ENCODE assay signal across 11 mouse cellular contexts in the genomic region with DNA sequence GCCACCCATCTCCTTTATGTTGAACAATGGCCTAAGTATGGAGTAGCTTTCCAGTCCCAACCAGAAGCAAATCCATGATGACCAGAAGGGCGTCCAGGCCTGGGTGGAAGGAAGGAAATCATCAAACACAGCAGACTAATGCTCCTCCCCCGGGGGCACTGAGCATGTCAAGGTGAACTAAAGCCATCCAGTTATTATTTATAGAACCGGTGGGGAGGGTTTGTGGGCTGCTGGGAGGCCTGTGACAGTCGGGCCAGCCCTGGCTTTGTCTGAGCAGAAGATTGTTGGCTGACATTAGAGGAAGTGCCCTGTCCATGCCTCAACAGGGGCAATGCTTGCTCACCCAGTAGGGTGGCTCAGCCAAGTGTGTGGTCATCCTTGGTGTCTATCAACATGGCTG.
DNase-seq lines count a peak whose midpoint lies in the region; ATAC-seq and TF ChIP-seq lines count a peak whose summit lies in the region.
"Had no signal": no experiment of that assay in that cellular context is flagged by ENCODE, and none has a peak within 500 bp of the region (broad histone marks: within the 10 kb centered on the region; RNA-seq: fewer than 3 reads in every experiment).

No protein-coding gene starts in this region.

- H3K36me3 ChIP-seq in lung, embryonic 16.5 days (ENCODE audit: control insufficient read depth, insufficient read depth, low read length): no peaks in the 10 kb centered on the region
- H3K36me3 ChIP-seq in heart, embryonic 13.5 days: no peaks in the 10 kb centered on the region
- no peaks in the 10 kb centered on the region for H3K36me3 ChIP-seq in stomach, embryonic 15.5 days
- H3K36me3 ChIP-seq: embryonic facial prominence, embryonic 12.5 days had no signal

- no peaks in the 10 kb centered on the region for H3K27me3 ChIP-seq in lung, embryonic 16.5 days (ENCODE audit: control insufficient read depth, insufficient read depth, low read depth, low read length)
- H3K27me3 ChIP-seq in heart, embryonic 13.5 days (replicated peaks): no peaks in the 10 kb centered on the region
- H3K27me3 ChIP-seq in stomach, embryonic 15.5 days (replicated peaks): no peaks in the 10 kb centered on the region
- H3K27me3 ChIP-seq: embryonic facial prominence, embryonic 12.5 days had no signal

- no peak for TF ChIP-seq POLR2A in lung, adult 2 months (IDR thresholded peaks at IDR 0.05; ENCODE audit: borderline replicate concordance, extremely low read depth, low read depth, low read length)

- no peak overlapping the region for H3K4me3 ChIP-seq in lung, embryonic 16.5 days (ENCODE audit: low read length)
- no peak overlapping the region for H3K4me3 ChIP-seq in lung, adult 2 months (replicated peaks; ENCODE audit: extremely low read depth, low read depth, low read length)
- H3K4me3 ChIP-seq in heart, embryonic 13.5 days: no peak overlapping the region
- H3K4me3 ChIP-seq in stomach, embryonic 15.5 days (replicated peaks): no peak overlapping the region
- H3K4me3 ChIP-seq: embryonic facial prominence, embryonic 12.5 days; myocyte had no signal

- TF ChIP-seq CTCF in lung, adult 2 months (IDR thresholded peaks at IDR 0.05; ENCODE audit: insufficient read depth, low read length): no peak

- no peak overlapping the region for H3K9ac ChIP-seq in lung, embryonic 16.5 days (ENCODE audit: low read length)
- no peak overlapping the region for H3K9ac ChIP-seq in heart, embryonic 13.5 days
- no peak overlapping the region for H3K9ac ChIP-seq in stomach, embryonic 15.5 days
- H3K9ac ChIP-seq: embryonic facial prominence, embryonic 12.5 days; hindbrain, embryonic 14.5 days had no signal

- H3K27ac ChIP-seq in lung, embryonic 16.5 days (ENCODE audit: low read length): peak overlapping the region; percentile 93
- peak overlapping the region; percentile 91 for H3K27ac ChIP-seq in heart, embryonic 13.5 days (replicated peaks)
- peak overlapping the region; percentile 9; the same call in 1 of the 2 replicates for H3K27ac ChIP-seq in stomach, embryonic 15.5 days
- H3K27ac ChIP-seq: hindbrain, embryonic 14.5 days had no signal

- H3K9me3 ChIP-seq in lung, embryonic 16.5 days (ENCODE audit: control insufficient read depth, low read length): no peaks in the 10 kb centered on the region
- H3K9me3 ChIP-seq in heart, embryonic 13.5 days: no peaks in the 10 kb centered on the region
- H3K9me3 ChIP-seq in stomach, embryonic 15.5 days: no peaks in the 10 kb centered on the region
- H3K9me3 ChIP-seq: embryonic facial prominence, embryonic 12.5 days had no signal

- H3K4me1 ChIP-seq in lung, embryonic 16.5 days (replicated peaks; ENCODE audit: control insufficient read depth, insufficient read depth, low read length): peaks cover 8% of the 10 kb centered on the region
- H3K4me1 ChIP-seq in lung, adult 2 months (ENCODE audit: control insufficient read depth, insufficient read depth, low read length): peaks cover 11% of the 10 kb centered on the region
- H3K4me1 ChIP-seq in heart, embryonic 13.5 days: peaks cover 59% of the 10 kb centered on the region
- H3K4me1 ChIP-seq in stomach, embryonic 15.5 days: no peaks in the 10 kb centered on the region

- H3K4me2 ChIP-seq in lung, embryonic 16.5 days (ENCODE audit: low read depth, low read length): no peak overlapping the region
- H3K4me2 ChIP-seq in heart, embryonic 13.5 days: no peak overlapping the region
- H3K4me2 ChIP-seq in stomach, embryonic 15.5 days: no peak overlapping the region
- H3K4me2 ChIP-seq: embryonic facial prominence, embryonic 12.5 days; hindbrain, embryonic 14.5 days had no signal

- 71% methylated on average over 4 of the region's 4 CpGs for WGBS in lung, embryonic 16.5 days
- 51% methylated on average over 4 of the region's 4 CpGs for WGBS in lung, adult 2 months
- WGBS in heart, embryonic 13.5 days: 45% methylated on average over 4 of the region's 4 CpGs
- WGBS in stomach, embryonic 15.5 days: 77% methylated on average over 4 of the region's 4 CpGs

- DNase-seq in lung, adult 2 months: no peak
- peak; percentile 65 to 72 for DNase-seq in kidney, postnatal 36 days
- DNase-seq in right cerebral cortex, adult 2 months (ENCODE audit: low spot score in 2 of 2): no peak
- DNase-seq in cerebellum, adult 9-11 months: no peak
- DNase-seq in spleen, postnatal 36 days (ENCODE audit: low spot score in 2 of 2): no peak

- peak; percentile 64 for ATAC-seq in lung, embryonic 16.5 days (ENCODE audit: low read depth)
- ATAC-seq in heart, embryonic 13.5 days (ENCODE audit: extremely low read depth, insufficient number of reproducible peaks, low FRiP score, low TSS enrichment): no peak
- no peak for ATAC-seq in stomach, embryonic 15.5 days (ENCODE audit: insufficient read depth, low FRiP score, low read depth)

Comparison
In these comparisons a context has a peak if more than half of its experiments do, and no peak if none do; other contexts are left out.
1. H3K27ac ChIP-seq: peak in every context shown above with its lines; median percentile 93 in lung, embryonic 16.5 days; 91 in heart, embryonic 13.5 days; 9 in stomach, embryonic 15.5 days.
2. DNase-seq: peak in kidney, postnatal 36 days (2 of 2); none in lung, adult 2 months (single experiment), right cerebral cortex, adult 2 months (0 of 2), cerebellum, adult 9-11 months (single experiment) and spleen, postnatal 36 days (0 of 2).